Mouse (Mus musculus): ENCODE results near the gene Gria3. TPM values are rescaled to one million over a fixed set of nuclear protein-coding genes. Genes with fewer than 3 reads are reported as not detected.

Gene Gria3
- 15.3 and 21.1 TPM in 2 replicates for polyA plus RNA-seq (2014; fragmentation: Nextera tagmentation; extraction: Ambion mirVana)

DNA sequence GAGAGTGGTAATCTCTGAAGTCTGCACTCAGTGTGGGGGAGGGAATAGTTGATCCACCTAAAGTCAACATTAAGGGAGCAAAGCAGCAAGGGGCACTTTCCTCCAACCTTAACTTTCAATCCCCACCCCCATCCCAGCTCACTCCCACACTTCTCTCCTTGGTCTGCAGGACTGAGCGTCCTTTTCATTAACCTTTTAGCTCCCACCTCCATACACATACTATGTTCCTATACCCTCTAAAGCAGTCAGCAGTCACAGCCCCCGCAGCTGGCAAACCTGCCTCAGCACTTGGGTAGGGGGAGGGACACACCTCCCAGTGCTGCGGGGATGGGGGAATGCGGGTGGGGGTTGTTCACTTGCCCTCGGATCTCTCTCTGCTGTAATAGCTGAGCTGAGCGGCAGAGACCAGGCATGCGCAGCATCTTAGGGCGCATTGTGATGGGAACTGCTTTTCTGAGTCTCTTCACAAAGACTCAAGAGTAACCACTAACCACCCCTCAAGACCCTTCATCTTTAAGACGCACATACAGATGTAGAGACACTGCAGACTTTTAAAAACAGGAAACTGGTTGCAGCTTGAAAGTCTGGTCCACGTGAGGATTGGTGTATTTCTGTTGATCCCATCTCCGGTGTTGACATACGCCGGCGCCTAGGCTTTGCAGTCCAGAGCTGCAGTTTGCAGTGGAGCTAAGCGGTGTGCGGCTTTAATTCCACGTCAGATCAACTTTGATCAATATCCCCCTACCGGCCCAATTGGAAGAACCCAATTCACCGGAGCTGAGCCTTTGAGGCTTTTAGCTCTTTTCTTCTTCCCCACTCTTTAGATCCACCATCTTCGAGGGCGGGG, at the start of gene Gria3:
Gria3 (plus strand) TSS at position 797 of the 847 bp plus-strand sequence.
- peak; percentile 81 for ATAC-seq (ENCODE audit: low read depth)
- Histone ChIP-seq H3K4me3 (ENCODE audit: low read depth, low read length) (peak within 1 kb of the TSS; percentile 38), H3K9me3 (ENCODE audit: control insufficient read depth, low read length) (no peaks in the 10 kb centered on the region), H3K4me1 (ENCODE audit: control insufficient read depth, insufficient read depth, low read length) (no peaks in the 10 kb centered on the region), H3K36me3 (ENCODE audit: control insufficient read depth, insufficient read depth, low read length) (no peaks in the 10 kb centered on the region), H3K27ac (ENCODE audit: low read depth, low read length) (0 out of 2 replicates have a peak within 1 kb of the TSS, but pooled peaks have one; percentile 4), H3K4me2 (ENCODE audit: low read depth, low read length) (peak within 1 kb of the TSS; percentile 48), H3K27me3 (ENCODE audit: control insufficient read depth, insufficient read depth, low read length) (no peaks in the 10 kb centered on the region), H3K9ac (replicated peaks; ENCODE audit: low read depth, low read length) (peak within 1 kb of the TSS; percentile 46)
- 17% methylated on average over 21 of the region's 21 CpGs for WGBS

DNA sequence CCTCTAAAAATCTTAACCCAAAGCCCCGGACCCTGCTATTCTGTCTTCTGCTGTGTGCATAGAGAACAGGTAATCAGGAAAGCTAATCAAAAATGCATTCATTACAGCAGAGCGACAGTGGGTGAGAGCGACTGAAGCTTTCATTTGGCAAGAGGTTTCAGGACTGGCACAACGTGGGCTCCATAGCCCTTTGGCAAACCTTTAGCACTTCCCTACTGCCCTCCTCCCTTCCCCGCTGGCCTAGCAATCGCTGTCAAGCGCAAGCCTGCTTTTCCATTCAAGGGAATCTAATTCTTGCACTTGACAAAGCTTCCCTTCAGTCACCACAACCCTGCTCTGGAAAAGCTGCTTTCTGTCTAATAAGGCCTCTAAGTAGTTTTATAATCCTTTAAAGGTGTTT, 13.6 kb upstream of the Gria3 start:
- no peak for ATAC-seq (ENCODE audit: low read depth)
- no peaks in the 10 kb centered on the region for H3K9me3 ChIP-seq (ENCODE audit: control insufficient read depth, low read length)
- H3K27me3 ChIP-seq (ENCODE audit: control insufficient read depth, insufficient read depth, low read length) = no peaks in the 10 kb centered on the region
- no peak overlapping the region for H3K27ac ChIP-seq (ENCODE audit: low read depth, low read length)
- 53% methylated on average over 7 of the region's 7 CpGs for WGBS
- H3K4me1 ChIP-seq (ENCODE audit: control insufficient read depth, insufficient read depth, low read length) = no peaks in the 10 kb centered on the region
- H3K36me3 ChIP-seq (ENCODE audit: control insufficient read depth, insufficient read depth, low read length) = no peaks in the 10 kb centered on the region
- H3K4me3 ChIP-seq (ENCODE audit: low read depth, low read length) = no peak overlapping the region
- H3K9ac ChIP-seq (replicated peaks; ENCODE audit: low read depth, low read length) = no peak overlapping the region
- H3K4me2 ChIP-seq (ENCODE audit: low read depth, low read length) = no peak overlapping the region

DNA sequence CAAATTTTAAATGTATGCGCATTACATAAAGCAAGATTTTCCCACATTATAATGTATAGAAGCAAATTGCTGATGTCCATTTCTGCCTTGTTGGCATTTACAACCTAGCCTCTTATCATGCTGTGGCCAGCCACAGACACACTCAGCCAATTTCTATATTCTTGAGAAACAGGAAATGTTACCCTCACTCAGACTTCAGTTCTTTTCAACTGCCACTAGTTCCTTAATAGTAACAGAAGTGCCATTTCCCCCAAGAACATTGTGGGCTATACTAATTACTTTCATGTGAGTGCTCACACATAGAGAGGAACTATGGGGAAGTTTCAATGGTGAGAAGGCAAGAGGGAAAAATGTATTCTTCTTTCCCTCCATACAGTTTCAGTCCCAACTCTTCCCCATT, 11.6 kb upstream of the Gria3 start:
- no peak for ATAC-seq (ENCODE audit: low read depth)
- Histone ChIP-seq H3K27me3 (ENCODE audit: control insufficient read depth, insufficient read depth, low read length) (no peaks in the 10 kb centered on the region), H3K36me3 (ENCODE audit: control insufficient read depth, insufficient read depth, low read length) (no peaks in the 10 kb centered on the region), H3K4me3 (ENCODE audit: low read depth, low read length) (no peak overlapping the region), H3K9me3 (ENCODE audit: control insufficient read depth, low read length) (no peaks in the 10 kb centered on the region), H3K4me1 (ENCODE audit: control insufficient read depth, insufficient read depth, low read length) (no peaks in the 10 kb centered on the region), H3K4me2 (ENCODE audit: low read depth, low read length) (no peak overlapping the region), H3K27ac (ENCODE audit: low read depth, low read length) (no peak overlapping the region), H3K9ac (replicated peaks; ENCODE audit: low read depth, low read length) (no peak overlapping the region)
- 100% methylated on average over 1 of the region's 1 CpGs for WGBS

DNA sequence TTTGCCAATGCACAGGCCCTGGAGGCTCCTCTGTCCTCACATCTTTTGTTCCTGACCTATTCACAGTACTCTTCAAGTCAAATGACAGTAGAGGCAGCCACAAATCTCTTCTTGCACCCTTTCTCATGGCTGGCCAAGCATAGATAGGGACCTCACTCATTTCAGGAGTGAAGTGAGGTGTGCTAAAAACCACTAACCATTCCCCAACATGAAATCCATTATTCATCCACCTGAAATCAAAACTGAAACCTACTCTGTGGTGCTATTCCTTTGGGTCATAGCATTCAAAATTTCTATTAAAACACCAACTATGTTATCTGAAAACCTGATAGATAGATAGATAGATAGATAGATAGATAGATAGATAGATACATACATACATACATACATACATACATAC, 2.2 kb upstream of the Gria3 start:
- Histone ChIP-seq H3K4me3 (ENCODE audit: low read depth, low read length) (no peak overlapping the region), H3K9ac (replicated peaks; ENCODE audit: low read depth, low read length) (no peak overlapping the region), H3K9me3 (ENCODE audit: control insufficient read depth, low read length) (no peaks in the 10 kb centered on the region), H3K4me1 (ENCODE audit: control insufficient read depth, insufficient read depth, low read length) (no peaks in the 10 kb centered on the region), H3K27me3 (ENCODE audit: control insufficient read depth, insufficient read depth, low read length) (no peaks in the 10 kb centered on the region), H3K36me3 (ENCODE audit: control insufficient read depth, insufficient read depth, low read length) (no peaks in the 10 kb centered on the region), H3K4me2 (ENCODE audit: low read depth, low read length) (no peak overlapping the region), H3K27ac (ENCODE audit: low read depth, low read length) (no peak overlapping the region)
- no peak for ATAC-seq (ENCODE audit: low read depth)

DNA sequence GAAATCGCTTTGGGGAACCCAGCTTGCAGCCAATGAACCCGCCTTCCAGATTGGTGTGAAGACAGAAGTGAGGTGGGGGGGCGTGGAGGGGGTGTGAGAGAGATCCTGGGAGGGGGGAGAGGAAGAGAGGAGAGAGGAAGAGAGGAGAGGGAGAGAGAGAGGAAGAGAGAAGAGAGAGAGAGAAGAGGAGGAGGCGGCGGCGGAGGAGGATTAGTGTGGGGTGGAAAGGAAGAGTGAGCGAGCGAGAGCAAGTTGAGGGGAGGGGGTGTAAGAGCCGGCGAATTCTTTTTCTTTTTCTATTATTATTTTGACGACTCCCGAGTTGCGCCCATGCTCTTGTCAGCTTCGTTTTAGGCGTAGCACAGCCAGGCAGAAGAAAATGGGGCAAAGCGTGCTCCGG, 532 bp downstream of the Gria3 start:
- Histone ChIP-seq H3K27ac (ENCODE audit: low read depth, low read length) (no peak overlapping the region), H3K4me1 (ENCODE audit: control insufficient read depth, insufficient read depth, low read length) (no peaks in the 10 kb centered on the region), H3K9ac (replicated peaks; ENCODE audit: low read depth, low read length) (peak overlapping the region; percentile 32; the same call in 1 of the 2 replicates), H3K9me3 (ENCODE audit: control insufficient read depth, low read length) (no peaks in the 10 kb centered on the region), H3K36me3 (ENCODE audit: control insufficient read depth, insufficient read depth, low read length) (no peaks in the 10 kb centered on the region), H3K27me3 (ENCODE audit: control insufficient read depth, insufficient read depth, low read length) (no peaks in the 10 kb centered on the region), H3K4me3 (ENCODE audit: low read depth, low read length) (peak overlapping the region; percentile 38), H3K4me2 (ENCODE audit: low read depth, low read length) (peak overlapping the region; percentile 48)
- ATAC-seq (ENCODE audit: low read depth) = peak; percentile 29
- WGBS = 19% methylated on average over 17 of the region's 17 CpGs

DNA sequence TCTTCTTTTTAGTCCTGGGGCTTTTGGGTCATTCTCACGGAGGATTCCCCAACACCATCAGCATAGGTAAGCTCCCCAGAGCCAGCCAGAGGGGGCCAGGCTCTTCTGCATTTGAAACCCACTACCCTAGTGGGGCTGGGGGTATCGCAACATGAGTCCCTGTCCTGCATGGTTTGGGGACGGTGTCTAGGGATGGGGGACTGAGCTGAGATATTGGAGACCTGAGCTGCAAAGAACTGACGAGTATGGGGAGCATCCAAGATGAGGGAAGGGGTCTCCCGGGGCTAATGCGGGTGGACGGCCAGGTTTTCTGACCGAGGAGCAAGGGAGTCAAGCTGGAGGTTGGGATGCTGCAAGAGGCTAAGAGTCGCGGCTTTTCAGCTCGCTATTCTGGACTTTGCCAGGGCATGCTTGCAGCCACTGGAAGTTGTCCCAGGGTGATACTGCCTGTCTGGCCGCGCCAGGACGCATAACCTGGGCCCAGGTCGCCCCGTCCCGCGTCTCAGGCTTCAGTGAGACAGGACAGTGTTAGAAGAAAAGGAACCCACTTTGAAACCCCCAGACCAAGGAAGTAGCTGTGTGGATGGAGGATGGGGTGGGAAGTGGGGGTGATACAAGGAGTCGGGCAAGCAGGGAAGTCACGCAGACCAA, 1.1 kb downstream of the Gria3 start:
- WGBS = 5% methylated on average over 18 of the region's 20 CpGs
- H3K27ac ChIP-seq (ENCODE audit: low read depth, low read length) = no peak overlapping the region
- ATAC-seq (ENCODE audit: low read depth) = peak; percentile 62
- no peaks in the 10 kb centered on the region for H3K36me3 ChIP-seq (ENCODE audit: control insufficient read depth, insufficient read depth, low read length)
- peak overlapping the region; percentile 48 for H3K4me2 ChIP-seq (ENCODE audit: low read depth, low read length)
- H3K27me3 ChIP-seq (ENCODE audit: control insufficient read depth, insufficient read depth, low read length) = no peaks in the 10 kb centered on the region
- no peaks in the 10 kb centered on the region for H3K9me3 ChIP-seq (ENCODE audit: control insufficient read depth, low read length)
- H3K9ac ChIP-seq (replicated peaks; ENCODE audit: low read depth, low read length) = peak overlapping the region; percentile 32
- H3K4me3 ChIP-seq (ENCODE audit: low read depth, low read length) = peak overlapping the region; percentile 38
- no peaks in the 10 kb centered on the region for H3K4me1 ChIP-seq (ENCODE audit: control insufficient read depth, insufficient read depth, low read length)

DNA sequence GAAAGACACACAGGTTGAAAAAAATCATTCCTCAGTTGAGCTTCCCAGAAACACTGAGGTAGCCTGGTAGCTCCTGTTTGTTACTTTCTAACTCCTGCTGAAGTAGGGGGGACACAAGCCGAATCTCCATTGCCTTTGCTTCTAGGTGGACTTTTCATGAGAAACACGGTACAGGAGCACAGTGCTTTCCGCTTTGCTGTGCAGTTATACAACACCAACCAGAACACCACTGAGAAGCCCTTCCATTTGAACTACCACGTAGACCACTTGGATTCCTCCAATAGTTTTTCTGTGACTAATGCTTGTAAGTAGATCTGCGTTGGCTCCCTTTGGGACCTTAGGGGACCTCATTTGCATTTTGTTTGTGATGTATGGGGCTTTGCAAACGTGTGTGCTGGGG, 2.0 kb downstream of the Gria3 start:
- no peak overlapping the region for H3K9ac ChIP-seq (replicated peaks; ENCODE audit: low read depth, low read length)
- no peaks in the 10 kb centered on the region for H3K36me3 ChIP-seq (ENCODE audit: control insufficient read depth, insufficient read depth, low read length)
- WGBS = 10% methylated on average over 6 of the region's 6 CpGs

DNA sequence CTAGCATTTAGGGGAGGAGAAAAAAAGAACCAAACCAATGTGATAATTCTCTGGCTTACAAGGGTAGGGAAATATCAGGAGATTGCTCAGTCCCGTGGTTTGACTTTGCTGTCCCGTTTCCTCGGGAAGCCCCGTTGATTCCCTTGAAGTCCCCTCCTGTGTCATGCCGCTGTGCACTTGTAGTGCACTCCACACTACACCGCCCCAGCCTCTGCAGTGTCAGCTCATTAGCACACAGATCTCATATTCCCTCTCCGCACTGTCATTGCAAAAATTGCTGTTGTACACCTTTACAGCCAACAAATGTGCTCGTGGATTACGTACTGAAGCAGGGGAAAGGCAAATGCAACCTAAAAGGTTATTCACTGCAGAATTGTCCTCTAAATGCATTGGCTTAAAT, 5.6 kb downstream of the Gria3 start:
- Histone ChIP-seq H3K27ac (ENCODE audit: low read depth, low read length) (no peak overlapping the region), H3K9ac (replicated peaks; ENCODE audit: low read depth, low read length) (0 out of 2 replicates have a peak overlapping the region, but pooled peaks have one; percentile 21), H3K4me3 (ENCODE audit: low read depth, low read length) (no peak overlapping the region), H3K9me3 (ENCODE audit: control insufficient read depth, low read length) (no peaks in the 10 kb centered on the region), H3K27me3 (ENCODE audit: control insufficient read depth, insufficient read depth, low read length) (no peaks in the 10 kb centered on the region), H3K36me3 (ENCODE audit: control insufficient read depth, insufficient read depth, low read length) (no peaks in the 10 kb centered on the region), H3K4me2 (ENCODE audit: low read depth, low read length) (peak overlapping the region; percentile 14; the same call in 1 of the 2 replicates), H3K4me1 (ENCODE audit: control insufficient read depth, insufficient read depth, low read length) (no peaks in the 10 kb centered on the region)
- 44% methylated on average over 9 of the region's 9 CpGs for WGBS
- peak; percentile 70; the same call in 1 of the 2 replicates for ATAC-seq (ENCODE audit: low read depth)

More for the DNA sequence above, 2.0 kb downstream of the Gria3 start:
- H3K4me1 ChIP-seq (ENCODE audit: control insufficient read depth, insufficient read depth, low read length) = no peaks in the 10 kb centered on the region
- no peaks in the 10 kb centered on the region for H3K9me3 ChIP-seq (ENCODE audit: control insufficient read depth, low read length)
- peak overlapping the region; percentile 38 for H3K4me3 ChIP-seq (ENCODE audit: low read depth, low read length)
- H3K27ac ChIP-seq (ENCODE audit: low read depth, low read length) = no peak overlapping the region
- peak overlapping the region; percentile 48 for H3K4me2 ChIP-seq (ENCODE audit: low read depth, low read length)
- ATAC-seq (ENCODE audit: low read depth) = no peak
- H3K27me3 ChIP-seq (ENCODE audit: control insufficient read depth, insufficient read depth, low read length) = no peaks in the 10 kb centered on the region

DNA sequence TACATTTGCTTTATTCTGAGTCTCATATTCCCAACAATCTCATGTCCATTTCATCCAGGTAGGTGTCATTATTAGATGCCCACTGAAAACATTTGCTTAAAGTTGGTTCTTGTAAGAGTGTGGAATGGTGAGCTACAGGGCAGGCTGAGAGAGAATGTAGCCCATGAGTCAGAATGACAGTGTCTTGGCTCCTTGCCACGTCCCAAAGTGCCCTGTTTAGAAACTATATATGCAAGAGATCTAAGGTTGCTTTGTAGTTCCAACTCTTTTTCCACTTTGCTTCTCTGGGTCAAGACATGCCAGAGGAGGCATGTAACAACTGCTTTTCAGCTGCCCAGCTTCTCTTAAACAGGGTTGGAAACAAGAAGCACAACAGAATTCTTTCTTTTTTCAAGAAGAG, 9.1 kb downstream of the Gria3 start:
- H3K9me3 ChIP-seq (ENCODE audit: control insufficient read depth, low read length) = no peaks in the 10 kb centered on the region
- H3K36me3 ChIP-seq (ENCODE audit: control insufficient read depth, insufficient read depth, low read length) = no peaks in the 10 kb centered on the region
- no peaks in the 10 kb centered on the region for H3K27me3 ChIP-seq (ENCODE audit: control insufficient read depth, insufficient read depth, low read length)
- 59% methylated on average over 1 of the region's 1 CpGs for WGBS
- H3K4me1 ChIP-seq (ENCODE audit: control insufficient read depth, insufficient read depth, low read length) = no peaks in the 10 kb centered on the region
- H3K27ac ChIP-seq (ENCODE audit: low read depth, low read length) = no peak overlapping the region
- H3K4me2 ChIP-seq (ENCODE audit: low read depth, low read length) = no peak overlapping the region
- no peak for ATAC-seq (ENCODE audit: low read depth)
- H3K4me3 ChIP-seq (ENCODE audit: low read depth, low read length) = no peak overlapping the region
- no peak overlapping the region for H3K9ac ChIP-seq (replicated peaks; ENCODE audit: low read depth, low read length)

Measured in neural tube, embryonic 14.5 days (tissue).